Mouse (Mus musculus): ENCODE measurements around the gene Vmn1r37. TPM values are rescaled to one million over a fixed set of nuclear protein-coding genes. Genes with fewer than 3 reads are reported as not detected.
"Not testable (repeated sequence)": the region's sequence is repeated elsewhere in the genome, so short reads cannot be mapped to it uniquely, and the experiment has no call there.

The Vmn1r37 gene
- total RNA-seq (2021) = not detected
- long read RNA-seq, experiment 1 = 0 reads
- long read RNA-seq, experiment 2 = 0 reads

DNA sequence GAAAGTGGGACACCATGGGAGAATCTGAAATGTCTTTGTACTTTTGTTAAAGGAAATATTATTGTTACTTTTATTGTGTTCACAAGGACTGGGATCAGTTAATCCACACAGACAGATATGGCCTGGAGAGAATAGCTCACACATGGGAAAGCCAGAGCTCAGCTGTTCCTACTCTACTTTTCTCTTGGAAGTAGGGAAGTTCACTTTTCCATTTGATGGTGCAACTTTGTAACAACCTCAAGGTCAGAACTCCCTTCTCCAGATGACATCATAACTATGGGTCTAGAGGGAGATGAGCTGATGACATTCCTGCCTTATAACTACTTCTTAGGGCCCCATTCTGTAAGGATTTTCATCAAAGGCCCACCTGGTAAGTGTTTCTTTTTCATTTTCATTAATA is at the start of gene Vmn1r37:
Gene Vmn1r37 (plus strand): TSS at position 301 of the 400 bp plus-strand sequence.
- intact Hi-C loops (cut with DNase I); DNase-seq: not testable (repeated sequence)

DNA sequence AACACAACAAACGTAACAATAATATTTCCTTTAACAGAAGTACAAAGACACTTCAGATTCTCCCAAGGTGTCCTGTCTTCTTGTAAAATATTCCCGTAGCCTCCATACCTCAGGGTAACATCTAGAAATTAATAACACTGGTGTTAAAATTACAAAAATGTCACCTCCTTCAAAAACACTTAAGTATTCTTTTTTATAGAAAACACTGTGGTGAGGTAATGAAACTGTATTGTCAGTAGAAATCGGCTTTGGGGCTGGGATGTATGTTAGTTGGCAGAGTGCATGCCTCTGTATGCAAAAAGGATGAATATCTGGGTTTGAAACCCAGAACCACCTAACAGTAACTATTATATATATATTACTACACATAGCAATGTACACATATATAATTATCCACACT is 43.4 kb upstream of the Vmn1r37 start, which contains the start of gene Vmn1r35:
Gene Vmn1r35 (minus strand): TSS at position 101 of the 400 bp plus-strand sequence.
- no peak for DNase-seq
- intact Hi-C loops (cut with DNase I) = no loop called here

GRCm38 (mm10) chr6:66708901-66709300 is 20.3 kb upstream of the Vmn1r37 start:
- intact Hi-C loops (cut with DNase I) = no loop called here
- DNase-seq = no peak

DNA sequence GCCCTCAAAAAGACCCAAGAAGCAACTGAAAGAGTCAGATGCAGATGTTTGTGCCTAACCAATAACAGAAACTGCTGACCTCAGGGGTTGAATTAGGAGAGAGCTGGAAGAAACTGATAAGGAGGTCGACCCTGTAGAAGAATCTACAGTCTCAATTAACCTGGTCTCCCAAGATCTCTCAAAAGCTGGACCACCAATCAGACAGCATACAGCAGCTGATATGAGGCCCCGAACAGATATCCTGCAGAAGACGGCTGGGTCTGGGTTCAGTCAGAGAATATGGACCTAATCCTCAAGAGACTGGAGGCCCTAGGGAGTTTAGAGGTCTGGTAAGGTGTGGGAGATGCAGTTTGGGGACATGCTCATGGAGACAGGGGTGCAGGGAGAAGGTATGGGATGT is 15.3 kb upstream of the Vmn1r37 start:
- no peak for DNase-seq
- intact Hi-C loops (cut with DNase I) = no loop called here

- intact Hi-C loops (cut with DNase I); DNase-seq: not testable (repeated sequence)
These were observed 10.1 kb upstream of the Vmn1r37 start, which contains the start of gene Vmn1r36 for GRCm38 (mm10) chr6:66719068-66719467. TSS of gene Vmn1r36 (minus strand) at chr6:66719168.

GRCm38 (mm10) chr6:66782527-66782926 is 53.3 kb downstream of the Vmn1r37 start, which contains the start of gene Vmn1r38:
TSS of gene Vmn1r38 (minus strand) at chr6:66782627.
- intact Hi-C loops (cut with DNase I); DNase-seq: not testable (repeated sequence)

Other genes with a start within 250 kb of the Vmn1r37 start
- gene Mad2l1, start 194.0 kb upstream of the Vmn1r37 start, total RNA-seq (2021) = 1 to 10 TPM; 1.1 to 1.4 TPM
- gene Vmn1r32, start 169.3 kb upstream of the Vmn1r37 start, total RNA-seq (2021) = not detected
- not detected for gene Vmn1r33, start 111.1 kb upstream of the Vmn1r37 start, total RNA-seq (2021)
- gene Vmn1r34, start 85.5 kb upstream of the Vmn1r37 start, total RNA-seq (2021) = not detected
- gene Vmn1r35, start 43.5 kb upstream of the Vmn1r37 start, total RNA-seq (2021) = not detected
- not detected for gene Vmn1r36, start 10.2 kb upstream of the Vmn1r37 start, total RNA-seq (2021)
- gene Vmn1r38, start 53.2 kb downstream of the Vmn1r37 start, total RNA-seq (2021) = not detected
- not detected for gene Vmn1r39, start 81.2 kb downstream of the Vmn1r37 start, total RNA-seq (2021)
- 10 to 100 TPM; 26.0 to 27.1 TPM for gene Gng12, start 167.0 kb downstream of the Vmn1r37 start, total RNA-seq (2021)

Data from gastrocnemius, postnatal 36 days (tissue).